Mouse (Mus musculus): ENCODE results near the gene Praf2. TPM values are rescaled to one million over a fixed set of nuclear protein-coding genes. Genes with fewer than 3 reads are reported as not detected.

Gene Praf2
- total and polyA plus RNA-seq, 3 experiments = 25.7 to 49.1 (median 40.6) TPM

DNA sequence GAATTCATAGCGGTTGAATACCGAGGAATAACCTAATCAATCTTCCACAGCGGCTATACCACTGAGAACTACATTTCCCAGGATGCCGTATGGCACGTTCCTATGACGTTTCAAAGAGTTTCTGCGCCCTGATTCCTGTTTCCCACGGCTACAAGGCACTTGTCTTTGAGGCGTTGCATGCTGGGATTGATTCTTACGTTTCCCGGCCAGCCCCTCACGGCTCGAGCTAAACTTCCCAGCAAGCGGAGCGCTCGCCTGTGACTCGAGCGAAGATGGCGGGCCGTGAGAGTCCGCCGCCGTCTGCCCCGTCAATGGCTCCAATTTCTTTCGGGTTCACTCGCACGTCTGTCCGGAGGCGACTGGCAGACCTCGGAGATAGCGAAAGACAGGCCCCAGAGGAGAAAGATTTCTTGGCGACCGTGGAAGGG, 31.3 kb upstream of the Praf2 start, which contains the start of gene Gpkow:
Gene Gpkow, plus strand, starts transcription at position 178 of the 428 bp plus-strand sequence.
- Histone ChIP-seq H3K4me1 (ENCODE audit: control insufficient read depth in 1 of 2, insufficient read depth in 2 of 2) (peaks cover 4 to 11% of the 10 kb centered on the region in 2 experiments; a peak in 3 of 4 replicates), H3K9me3 (replicated peaks; ENCODE audit: low read length) (no peaks in the 10 kb centered on the region), H3K27ac (ENCODE audit: insufficient read depth, low read depth) (no peak within 1 kb of the TSS), H3K27me3 (replicated peaks) (no peaks in the 10 kb centered on the region), H3K79me2 (replicated peaks; ENCODE audit: control insufficient read depth, extremely low read depth, insufficient read depth, poor library complexity, severe bottlenecking) (peaks cover 24% of the 10 kb centered on the region), H3K4me3 (replicated peaks in 1 of 3; ENCODE audit: low read depth in 2 of 3, low read length in 2 of 3, poor library complexity in 1 of 3) (peak within 1 kb of the TSS; percentile 67 to 84 (median 70)), H3K9ac (ENCODE audit: insufficient read depth, low read depth) (peak within 1 kb of the TSS; percentile 95), H3K36me3 (replicated peaks in 1 of 2; ENCODE audit: control insufficient read depth in 1 of 2, insufficient read depth in 1 of 2, low read length in 1 of 2) (peaks cover 24 to 34% of the 10 kb centered on the region in 2 experiments), H3K4me2 (ENCODE audit: insufficient read depth, low read depth, poor library complexity, severe bottlenecking) (peak within 1 kb of the TSS; percentile 78)
- peak; percentile 91 for DNase-seq (ENCODE audit: extremely low read depth)
- dilution Hi-C loops (cut with MboI; ENCODE audit: extremely low pct_ligation_motif_present, extremely low pct_unique_long_range_greater_than_20kb, low sequenced_read_pairs) = no loop called here
- in situ Hi-C loops (cut with MboI; ENCODE audit: low pct_ligation_motif_present, low pct_unique_long_range_greater_than_20kb, low sequenced_read_pairs) = no loop called here
- TF ChIP-seq ETS1 (conservative IDR thresholded peaks at IDR 0.05; ENCODE audit: low read depth, low read length) = 0 out of 2 replicates have a peak, but pooled peaks have one; percentile 36
- no peak for TF ChIP-seq MAZ (IDR thresholded peaks at IDR 0.05; ENCODE audit: low read depth, low read length)
- TF ChIP-seq GABPA (IDR thresholded peaks at IDR 0.05; ENCODE audit: insufficient replicate concordance, low read depth, low read length) = peak; percentile 53; the same call in 1 of the 2 replicates
- no peak; the same call in 1 of the 2 replicates for TF ChIP-seq MAX (IDR thresholded peaks at IDR 0.05; ENCODE audit: low read length)
- no peak for TF ChIP-seq CHD1 (IDR thresholded peaks at IDR 0.05; ENCODE audit: low read depth, low read length)
- 0 out of 2 replicates have a peak, but pooled peaks have one; percentile 19 for TF ChIP-seq TBP (conservative IDR thresholded peaks at IDR 0.05; ENCODE audit: low read depth, low read length)
- peak; percentile 15; the same call in 1 of the 2 replicates for TF ChIP-seq MEF2A (IDR thresholded peaks at IDR 0.05; ENCODE audit: borderline replicate concordance, low read depth, low read length)
- TF ChIP-seq CTCF (conservative IDR thresholded peaks at IDR 0.05 in 1 of 2, IDR thresholded peaks at IDR 0.05 in 1 of 2; ENCODE audit: low read depth in 2 of 2, low read length in 2 of 2) = no peak
- no peak for TF ChIP-seq USF2 (conservative IDR thresholded peaks at IDR 0.05; ENCODE audit: low read depth, low read length)
- peak; percentile 83 for TF ChIP-seq POLR2A (IDR thresholded peaks at IDR 0.05; ENCODE audit: low read depth, low read length)
- TF ChIP-seq KAT2A (IDR thresholded peaks at IDR 0.05; ENCODE audit: insufficient replicate concordance, low read length) = peak; percentile 95; the same call in 1 of the 2 replicates
- TF ChIP-seq NRF1 (IDR thresholded peaks at IDR 0.05; ENCODE audit: low read depth, low read length) = peak; percentile 71
- peak; percentile 48; the same call in 1 of the 2 replicates for TF ChIP-seq SIN3A (IDR thresholded peaks at IDR 0.05; ENCODE audit: low read length)
- 0 out of 2 replicates have a peak, but pooled peaks have one; percentile 30 for TF ChIP-seq IRF4 (IDR thresholded peaks at IDR 0.05; ENCODE audit: low read depth, low read length)
- TF ChIP-seq MYC (IDR thresholded peaks at IDR 0.05; ENCODE audit: low read depth, low read length) = no peak; the same call in 1 of the 2 replicates
- no peak for TF ChIP-seq JUND (conservative IDR thresholded peaks at IDR 0.05; ENCODE audit: low read depth, low read length)
- no peak for TF ChIP-seq MAFK (IDR thresholded peaks at IDR 0.05; ENCODE audit: insufficient replicate concordance, low read length)
- TF ChIP-seq ZMIZ1 (IDR thresholded peaks at IDR 0.05; ENCODE audit: low read depth, low read length) = no peak
- TF ChIP-seq ELF1 (IDR thresholded peaks at IDR 0.05; ENCODE audit: low read depth, low read length) = peak; percentile 89
- peak; percentile 58 for TF ChIP-seq MXI1 (IDR thresholded peaks at IDR 0.05; ENCODE audit: low read depth, low read length)
- no peak for TF ChIP-seq UBTF (IDR thresholded peaks at IDR 0.05; ENCODE audit: low read depth, low read length)
- no peak for TF ChIP-seq USF1 (IDR thresholded peaks at IDR 0.05; ENCODE audit: low read depth, low read length)
- no peak for TF ChIP-seq ZKSCAN1 (IDR thresholded peaks at IDR 0.05; ENCODE audit: borderline replicate concordance, low read depth, low read length)
- peak; percentile 79 for TF ChIP-seq NELFE (IDR thresholded peaks at IDR 0.05; ENCODE audit: low read depth, low read length)
- no peak for TF ChIP-seq ZNF384 (IDR thresholded peaks at IDR 0.05; ENCODE audit: low read depth, low read length)
- TF ChIP-seq RCOR1 (conservative IDR thresholded peaks at IDR 0.05; ENCODE audit: low read depth, low read length) = no peak
- no peak for TF ChIP-seq EP300 (IDR thresholded peaks at IDR 0.05; ENCODE audit: low read length)
- TF ChIP-seq JUN (IDR thresholded peaks at IDR 0.05; ENCODE audit: insufficient read depth, low read depth, low read length) = no peak
- no peak for TF ChIP-seq ZC3H11A (IDR thresholded peaks at IDR 0.05; ENCODE audit: low read depth, low read length)
- TF ChIP-seq PAX5 (IDR thresholded peaks at IDR 0.05; ENCODE audit: low read length) = no peak
- TF ChIP-seq RAD21 (IDR thresholded peaks at IDR 0.05; ENCODE audit: low read depth, low read length) = no peak
- TF ChIP-seq TCF12 (IDR thresholded peaks at IDR 0.05; ENCODE audit: low read depth, low read length) = 0 out of 2 replicates have a peak, but pooled peaks have one; percentile 32
- no peak for TF ChIP-seq SMC3 (IDR thresholded peaks at IDR 0.05; ENCODE audit: low read depth, low read length)
- peak; percentile 100 for TF ChIP-seq HCFC1 (IDR thresholded peaks at IDR 0.05; ENCODE audit: low read depth, low read length)
- no peak for TF ChIP-seq CHD2 (IDR thresholded peaks at IDR 0.05; ENCODE audit: low read length)
- peak; percentile 85 for TF ChIP-seq BHLHE40 (IDR thresholded peaks at IDR 0.05; ENCODE audit: low read depth, low read length)
- no peak for TF ChIP-seq E2F4 (IDR thresholded peaks at IDR 0.05; ENCODE audit: insufficient replicate concordance, low read depth, low read length)
- peak; percentile 38; the same call in 1 of the 2 replicates for TF ChIP-seq POLR2AphosphoS2 (IDR thresholded peaks at IDR 0.05; ENCODE audit: low read depth, low read length)

All from CH12.LX (cell line).